Mouse (Mus musculus) CH12.LX (cell line): ENCODE results near the gene Rer1. TPM values are rescaled to one million over a fixed set of nuclear protein-coding genes. Genes with fewer than 3 reads are reported as not detected.

ENCODE experiments used
- DNase-seq: peaks from one replicate; pipeline ENCODE4 v3.0.0-alpha.2; 2013; ENCODE audit errors: extremely low read depth
- H3K27ac ChIP-seq: 2 replicates; pipeline ENCODE4 v1.5.1; 2012; ENCODE audit warnings: low read depth, mild to moderate bottlenecking, control low read depth, moderate library complexity; ENCODE audit not compliant: insufficient read depth
- H3K27me3 ChIP-seq: replicated peaks from 2 replicates; pipeline ENCODE3; 2012; ENCODE audit warnings: inconsistent platforms
- H3K36me3 ChIP-seq, 2 experiments: replicated peaks in 1 of 2; 2 replicates each; pipeline versions ENCODE3 to v1.6.1; 2012; ENCODE audit warnings: inconsistent platforms in 1 of 2, low read length in 1 of 2, mild to moderate bottlenecking in 1 of 2, mixed read lengths in 1 of 2, moderate library complexity in 1 of 2; ENCODE audit not compliant: control insufficient read depth in 1 of 2, insufficient read depth in 1 of 2
- H3K4me1 ChIP-seq, 2 experiments: 2 replicates each; pipeline ENCODE4 v1.6.1; 2012; ENCODE audit warnings: inconsistent platforms in 1 of 2, moderate library complexity in 1 of 2; ENCODE audit not compliant: insufficient read depth in 2 of 2, control insufficient read depth in 1 of 2
- H3K4me2 ChIP-seq: 2 replicates; pipeline ENCODE4 v1.6.1; 2012; ENCODE audit warnings: low read depth, mild to moderate bottlenecking, control low read depth; ENCODE audit not compliant: poor library complexity, insufficient read depth, severe bottlenecking
- H3K4me3 ChIP-seq, 3 experiments: fragments of 150-350 bp in 1 of 3; sonication (generic) in 1 of 3; replicated peaks in 1 of 3; 2 replicates each; pipeline versions ENCODE3 to v1.5.1; 2011 to 2012; ENCODE audit warnings: low read depth in 2 of 3, low read length in 2 of 3, mild to moderate bottlenecking in 2 of 3, moderate library complexity in 2 of 3, control low read depth in 1 of 3, improper control_type of control experiment in 1 of 3, inconsistent platforms in 1 of 3, mixed read lengths in 1 of 3; ENCODE audit not compliant: poor library complexity in 1 of 3
- H3K79me2 ChIP-seq: replicated peaks from 2 replicates; pipeline ENCODE4 v1.6.1; 2012; ENCODE audit warnings: mild to moderate bottlenecking, moderate library complexity; ENCODE audit not compliant: control insufficient read depth, poor library complexity, insufficient read depth, severe bottlenecking; ENCODE audit errors: extremely low read depth
- H3K9ac ChIP-seq: 2 replicates; pipeline ENCODE4 v1.6.1; 2012; ENCODE audit warnings: low read depth, mild to moderate bottlenecking, control low read depth, moderate library complexity; ENCODE audit not compliant: insufficient read depth
- H3K9me3 ChIP-seq: replicated peaks from 2 replicates; pipeline ENCODE3; 2012; ENCODE audit warnings: low read length, inconsistent platforms, mixed read lengths
- BHLHE40 ChIP-seq: IDR thresholded peaks from 2 replicates; pipeline ENCODE4 v1.6.1; 2011; ENCODE audit warnings: mild to moderate bottlenecking, low read depth, low read length, improper control_type of control experiment
- CHD1 ChIP-seq: IDR thresholded peaks from 2 replicates; pipeline ENCODE4 v1.6.1; 2012; ENCODE audit warnings: low read depth, low read length, improper control_type of control experiment, inconsistent platforms
- CHD2 ChIP-seq: IDR thresholded peaks from 2 replicates; pipeline ENCODE4 v1.6.1; 2011; ENCODE audit warnings: low read length, improper control_type of control experiment
- E2F4 ChIP-seq: IDR thresholded peaks from 2 replicates; pipeline ENCODE4 v1.6.1; 2011; ENCODE audit warnings: low read depth, low read length, improper control_type of control experiment; ENCODE audit not compliant: insufficient replicate concordance
- ETS1 ChIP-seq: conservative IDR thresholded peaks from 2 replicates; pipeline ENCODE4 v1.6.1; 2012; ENCODE audit warnings: low read depth, mild to moderate bottlenecking, inconsistent platforms, low read length, improper control_type of control experiment, moderate library complexity
- GABPA ChIP-seq: IDR thresholded peaks from 2 replicates; pipeline ENCODE4 v1.6.1; 2012; ENCODE audit warnings: low read depth, low read length, improper control_type of control experiment, inconsistent platforms; ENCODE audit not compliant: insufficient replicate concordance
- KAT2A ChIP-seq: IDR thresholded peaks from 2 replicates; pipeline ENCODE4 v1.6.1; 2012; ENCODE audit warnings: low read length, improper control_type of control experiment, inconsistent platforms; ENCODE audit not compliant: insufficient replicate concordance
- MAFK ChIP-seq: IDR thresholded peaks from 2 replicates; pipeline ENCODE4 v1.6.1; 2011; ENCODE audit warnings: low read length, improper control_type of control experiment; ENCODE audit not compliant: insufficient replicate concordance
- MEF2A ChIP-seq: IDR thresholded peaks from 2 replicates; pipeline ENCODE4 v1.6.1; 2014; ENCODE audit warnings: low read depth, mild to moderate bottlenecking, inconsistent platforms, low read length, improper control_type of control experiment, borderline replicate concordance
- MYC ChIP-seq: IDR thresholded peaks from 2 replicates; pipeline ENCODE4 v1.6.1; 2011; ENCODE audit warnings: low read depth, mild to moderate bottlenecking, improper control_type of control experiment, low read length
- NELFE ChIP-seq: IDR thresholded peaks from 2 replicates; pipeline ENCODE4 v1.6.1; 2011; ENCODE audit warnings: low read depth, low read length, improper control_type of control experiment
- NRF1 ChIP-seq: IDR thresholded peaks from 2 replicates; pipeline ENCODE4 v1.6.1; 2014; ENCODE audit warnings: low read depth, mild to moderate bottlenecking, inconsistent platforms, low read length, improper control_type of control experiment, moderate library complexity
- PAX5 ChIP-seq: IDR thresholded peaks from 2 replicates; pipeline ENCODE4 v1.6.1; 2012; ENCODE audit warnings: low read length, inconsistent platforms, mixed read lengths
- POLR2A ChIP-seq: IDR thresholded peaks from 2 replicates; pipeline ENCODE4 v1.6.1; 2011; ENCODE audit warnings: low read depth, mild to moderate bottlenecking, improper control_type of control experiment, low read length
- POLR2AphosphoS2 ChIP-seq: IDR thresholded peaks from 2 replicates; pipeline ENCODE4 v1.6.1; 2011; ENCODE audit warnings: low read depth, low read length, improper control_type of control experiment
- RAD21 ChIP-seq: IDR thresholded peaks from 2 replicates; pipeline ENCODE4 v1.6.1; 2011; ENCODE audit warnings: low read depth, mild to moderate bottlenecking, low read length, improper control_type of control experiment, moderate library complexity
- RCOR1 ChIP-seq: conservative IDR thresholded peaks from 2 replicates; pipeline ENCODE4 v1.6.1; 2012; ENCODE audit warnings: low read depth, mild to moderate bottlenecking, inconsistent platforms, low read length, improper control_type of control experiment
- SIN3A ChIP-seq: IDR thresholded peaks from 2 replicates; pipeline ENCODE4 v1.6.1; 2012; ENCODE audit warnings: low read length, improper control_type of control experiment, inconsistent platforms
- UBTF ChIP-seq: IDR thresholded peaks from 2 replicates; pipeline ENCODE4 v1.6.1; 2012; ENCODE audit warnings: low read depth, mild to moderate bottlenecking, inconsistent platforms, low read length, improper control_type of control experiment, moderate library complexity
- USF2 ChIP-seq: conservative IDR thresholded peaks from 2 replicates; pipeline ENCODE4 v1.6.1; 2011; ENCODE audit warnings: low read depth, low read length, improper control_type of control experiment
- ZKSCAN1 ChIP-seq: IDR thresholded peaks from 2 replicates; pipeline ENCODE4 v1.6.1; 2012; ENCODE audit warnings: low read depth, inconsistent platforms, low read length, improper control_type of control experiment, borderline replicate concordance
- dilution Hi-C: fragments of 300-500 bp; cut with MboI; formaldehyde crosslinking; loops from 2 replicates; pipeline ENCODE4 v1.14.3; 2020; ENCODE audit warnings: low sequenced_read_pairs; ENCODE audit not compliant: extremely low pct_unique_long_range_greater_than_20kb, extremely low pct_ligation_motif_present
- in situ Hi-C: fragments of 300-500 bp; cut with MboI; formaldehyde crosslinking; loops from 3 replicates; pipeline ENCODE4 v1.14.3; 2019; ENCODE audit warnings: low sequenced_read_pairs, low pct_ligation_motif_present, low pct_unique_long_range_greater_than_20kb, mixed read lengths
- polyA plus RNA-seq: library from polyadenylated mRNA; unstranded; fragments of >175 nt; gene quantifications from 2 replicates; pipeline ENCODE4 v1.2.1, GENCODE M21; 2012; ENCODE audit warnings: low read depth; ENCODE audit not compliant: insufficient read length
- total RNA-seq, 2 experiments: library from RNA; depleted of rRNA; stranded (reverse); fragments of 300-350 nt in 1 of 2; fragments of >200 nt in 1 of 2; gene quantifications; 2 replicates each; pipeline ENCODE4 v1.2.3; 2012 to 2014

Gene Rer1
- total and polyA plus RNA-seq, 3 experiments: 126 to 221 (median 135) TPM

- dilution Hi-C loops: no loop called here
- Histone ChIP-seq H3K27ac (peak overlapping the region; percentile 83), H3K4me1 (peaks cover 29 to 65% of the 10 kb centered on the region in 2 experiments), H3K4me3 (peak overlapping the region; percentile 46 to 56 (median 53)), H3K9ac (peak overlapping the region; percentile 60), H3K79me2 (peaks cover 9% of the 10 kb centered on the region), H3K36me3 (peaks cover 9 to 37% of the 10 kb centered on the region in 2 experiments), H3K27me3 (no peaks in the 10 kb centered on the region), H3K9me3 (no peaks in the 10 kb centered on the region), H3K4me2 (peak overlapping the region; percentile 60)
- in situ Hi-C loops: no loop called here
- TF ChIP-seq POLR2AphosphoS2 (no peak), MAFK (no peak), MYC (no peak), RAD21 (no peak), PAX5 (no peak), SIN3A (no peak), MEF2A (no peak), RCOR1 (no peak), KAT2A (no peak), NRF1 (no peak), UBTF (no peak), NELFE (no peak), E2F4 (no peak), GABPA (no peak), BHLHE40 (no peak), POLR2A (no peak), USF2 (no peak)
- no peak for DNase-seq
Measured at GRCm38 (mm10) chr4:155090147-155090546, 4.0 kb upstream of the Rer1 start.

- peaks cover 9 to 33% of the 10 kb centered on the region in 2 experiments for H3K36me3 ChIP-seq
- H3K27me3 ChIP-seq: no peaks in the 10 kb centered on the region
- no peak overlapping the region for H3K9ac ChIP-seq
- no peaks in the 10 kb centered on the region for H3K9me3 ChIP-seq
- peak overlapping the region; percentile 25; the same call in 1 of the 2 replicates for H3K27ac ChIP-seq
- in situ Hi-C loops: no loop called here
- DNase-seq: no peak
- no peak overlapping the region for H3K4me2 ChIP-seq
- no peak for TF ChIP-seq NELFE
- TF ChIP-seq UBTF: no peak
- no peak for TF ChIP-seq USF2
- no peak for TF ChIP-seq ETS1
- no peak for TF ChIP-seq CHD1
- no peak for TF ChIP-seq CHD2
- no peak for TF ChIP-seq MEF2A
- no peak for TF ChIP-seq BHLHE40
- no peak for TF ChIP-seq ZKSCAN1
- H3K4me3 ChIP-seq: no peak overlapping the region
- dilution Hi-C loops: no loop called here
- peaks cover 32 to 65% of the 10 kb centered on the region in 2 experiments for H3K4me1 ChIP-seq
- H3K79me2 ChIP-seq: peaks cover 18% of the 10 kb centered on the region
Measured at GRCm38 (mm10) chr4:155089241-155089640, 3.1 kb upstream of the Rer1 start.
